8 mouse cellular contexts compared by ENCODE assay signal in the genomic region with DNA sequence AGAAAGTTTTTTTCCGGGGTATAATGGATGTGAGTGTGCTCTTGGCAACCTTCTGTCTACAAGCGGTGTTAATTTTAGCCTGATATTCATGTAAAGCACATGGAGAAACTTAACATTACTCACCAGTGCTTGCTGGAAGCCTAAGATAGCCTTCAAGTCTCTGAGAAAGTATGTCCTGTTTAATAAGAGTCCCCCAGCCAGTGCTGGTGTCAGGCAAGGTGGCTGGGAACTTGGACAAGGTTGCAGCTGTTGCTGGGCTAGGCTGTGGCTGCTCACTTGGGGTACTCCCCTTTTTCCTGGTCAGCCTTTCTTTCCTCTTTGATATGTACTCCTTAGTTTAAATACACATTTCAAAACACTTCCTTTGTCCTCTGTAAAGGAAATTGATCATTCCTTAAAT.
DNase-seq lines count a peak whose midpoint lies in the region; ATAC-seq and TF ChIP-seq lines count a peak whose summit lies in the region.
"Had no signal": no experiment of that assay in that cellular context is flagged by ENCODE, and none has a peak within 500 bp of the region (broad histone marks: within the 10 kb centered on the region; RNA-seq: fewer than 3 reads in every experiment).

No protein-coding gene starts in this region.

- H3K4me2 ChIP-seq in lung, postnatal 0 days (replicated peaks; ENCODE audit: low read depth, low read length): no peak overlapping the region
- H3K4me2 ChIP-seq: limb, embryonic 15.5 days had no signal

- peak; percentile 46 to 51 for DNase-seq in heart, postnatal 10 days
- DNase-seq in heart, postnatal 25 days (ENCODE audit: low spot score): no peak
- peak; percentile 61 for DNase-seq in lung, postnatal 0 days (ENCODE audit: low spot score)
- no peak for DNase-seq in lung, postnatal 36 days
- peak; percentile 44 to 55 for DNase-seq in kidney, postnatal 4 days
- DNase-seq in cerebellum, adult 11 months: no peak
- no peak for DNase-seq in cerebellum, adult 11-12 months

- intact Hi-C loops in heart, postnatal 10 days (cut with DNase I): no loop called here
- intact Hi-C loops in heart, postnatal 25 days (cut with DNase I): no loop called here

- H3K4me3 ChIP-seq in lung, postnatal 0 days (ENCODE audit: low read depth, low read length): no peak overlapping the region
- H3K4me3 ChIP-seq: limb, embryonic 15.5 days had no signal

- peaks cover 3% of the 10 kb centered on the region; the same call in 1 of the 2 replicates for H3K4me1 ChIP-seq in lung, postnatal 0 days (ENCODE audit: insufficient read depth, low read depth, low read length)

- TF ChIP-seq CTCF in lung, postnatal 0 days (IDR thresholded peaks at IDR 0.05): no peak

- no peaks in the 10 kb centered on the region for H3K27me3 ChIP-seq in lung, postnatal 0 days (replicated peaks; ENCODE audit: insufficient read depth, low read length)
- H3K27me3 ChIP-seq: limb, embryonic 15.5 days had no signal

- no peak overlapping the region for H3K9ac ChIP-seq in lung, postnatal 0 days (replicated peaks; ENCODE audit: low read depth)
- H3K9ac ChIP-seq: limb, embryonic 15.5 days had no signal

- WGBS in lung, postnatal 0 days: 22% methylated on average over 2 of the region's 2 CpGs

- ATAC-seq in lung, postnatal 0 days: peak; percentile 79

- H3K27ac ChIP-seq in lung, postnatal 0 days (ENCODE audit: low read length): 0 out of 2 replicates have a peak overlapping the region, but pooled peaks have one; percentile 21
- H3K27ac ChIP-seq: limb, embryonic 15.5 days had no signal

- no peak for TF ChIP-seq EP300 in lung, postnatal 0 days (IDR thresholded peaks at IDR 0.05)

- H3K9me3 ChIP-seq in lung, postnatal 0 days (ENCODE audit: low read length): no peaks in the 10 kb centered on the region
- H3K9me3 ChIP-seq: limb, embryonic 15.5 days had no signal

- H3K36me3 ChIP-seq in lung, postnatal 0 days (ENCODE audit: insufficient read depth, low read length): no peaks in the 10 kb centered on the region
- H3K36me3 ChIP-seq: limb, embryonic 15.5 days had no signal

Comparison
In these comparisons a context has a peak if more than half of its experiments do, and no peak if none do; other contexts are left out.
1. DNase-seq: peak in heart, postnatal 10 days (2 of 2), lung, postnatal 0 days (single experiment) and kidney, postnatal 4 days (2 of 2); none in heart, postnatal 25 days (single experiment), lung, postnatal 36 days (single experiment), cerebellum, adult 11 months (single experiment) and cerebellum, adult 11-12 months (single experiment).